Mouse (Mus musculus) lung, embryonic 14.5 days (tissue): ENCODE measurements around the gene Dlg2. TPM values are rescaled to one million over a fixed set of nuclear protein-coding genes. Genes with fewer than 3 reads are reported as not detected.

Experiments used
- ATAC-seq: fragments of 200-750 bp; cut with Nextera tagmentation; 2 replicates; pipeline ENCODE4 v1.8.0; 2017; ENCODE audit warnings: mild to moderate bottlenecking, moderate TSS enrichment, moderate library complexity; ENCODE audit not compliant: insufficient read depth
- DNase-seq: peaks from one replicate; pipeline ENCODE4 v3.0.0-alpha.2; 2015
- H3K27ac ChIP-seq: fragments of 300-500 bp; sonication (generic); 2 replicates; pipeline ENCODE4 v1.5.1; 2014; ENCODE audit warnings: low read depth, mild to moderate bottlenecking, moderate library complexity
- H3K27me3 ChIP-seq: fragments of 300-500 bp; sonication (generic); 2 replicates; pipeline ENCODE4 v1.6.1; 2014; ENCODE audit warnings: low read length, control low read depth; ENCODE audit not compliant: insufficient read depth
- H3K36me3 ChIP-seq: fragments of 300-500 bp; sonication (generic); 2 replicates; pipeline ENCODE4 v1.6.1; 2014; ENCODE audit warnings: control low read depth; ENCODE audit not compliant: insufficient read depth
- H3K4me1 ChIP-seq: fragments of 300-500 bp; sonication (generic); 2 replicates; pipeline ENCODE4 v1.6.1; 2014; ENCODE audit warnings: antibody characterized with exemption, control low read depth; ENCODE audit not compliant: insufficient read depth
- H3K4me2 ChIP-seq: fragments of 300-500 bp; sonication (generic); 2 replicates; pipeline ENCODE4 v1.6.1; 2014; ENCODE audit warnings: mild to moderate bottlenecking
- H3K4me3 ChIP-seq: fragments of 300-500 bp; sonication (generic); 2 replicates; pipeline ENCODE4 v1.5.1; 2014; ENCODE audit warnings: low read depth, low read length
- H3K9ac ChIP-seq: fragments of 300-500 bp; sonication (generic); 2 replicates; pipeline ENCODE4 v1.6.1; 2014
- H3K9me3 ChIP-seq: fragments of 300-500 bp; sonication (generic); 2 replicates; pipeline ENCODE4 v1.6.1; 2016; ENCODE audit warnings: low read depth, low read length, control low read depth
- CTCF ChIP-seq: IDR thresholded peaks from 2 replicates; pipeline ENCODE4 v1.5.1; 2016; ENCODE audit warnings: antibody characterized with exemption, low read depth
- WGBS: fragments of 180-500 bp; shearing (Covaris S2); extraction: QIAGEN DNeasy Blood & Tissue Kit; methylation state at CpG from one replicate; pipeline ENCODE4 v1.1.7; 2014; 5-methylcytosine and 5-hydroxymethylcytosine counted together
- polyA plus RNA-seq: library from polyadenylated mRNA; unstranded; fragments of >200 nt; fragmentation: Nextera tagmentation; extraction: Ambion mirVana; gene quantifications from 2 replicates; pipeline ENCODE4 v1.2.1, GENCODE M21; 2014

Dlg2 gene
- polyA plus RNA-seq, 1 experiment from 2014 or later = 0.25 TPM

- Histone ChIP-seq H3K27ac (no peak overlapping the region), H3K9me3 (no peaks in the 10 kb centered on the region), H3K9ac (no peak overlapping the region), H3K4me1 (no peaks in the 10 kb centered on the region), H3K27me3 (no peaks in the 10 kb centered on the region), H3K4me3 (no peak overlapping the region), H3K36me3 (no peaks in the 10 kb centered on the region), H3K4me2 (no peak overlapping the region)
- TF ChIP-seq CTCF = no peak
- WGBS = 53% methylated on average over 3 of the region's 3 CpGs
- ATAC-seq = no peak
- no peak for DNase-seq
These were observed 1038.0 kb downstream of the Dlg2 start for GRCm38 (mm10) chr7:91514445-91514844.

DNA sequence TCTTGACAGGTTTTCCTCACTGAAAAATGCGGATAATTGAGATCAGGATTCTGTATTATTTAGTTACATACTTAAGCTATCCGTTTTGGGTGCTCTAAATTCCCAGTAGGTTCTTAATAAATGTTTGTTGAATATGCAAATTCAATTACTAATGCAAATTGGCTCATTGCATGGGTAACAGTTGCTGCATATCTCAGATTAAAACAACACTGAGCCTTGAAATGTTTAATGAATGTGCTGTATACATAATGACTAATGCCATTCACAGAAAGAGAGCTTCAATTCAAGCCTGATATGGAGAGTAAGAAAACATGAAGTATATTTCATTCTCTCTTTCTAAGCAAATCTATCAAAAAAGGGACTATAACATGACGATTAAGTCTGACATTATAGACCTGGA, 1039.8 kb downstream of the Dlg2 start:
- H3K4me3 ChIP-seq = no peak overlapping the region
- H3K27ac ChIP-seq = no peak overlapping the region
- no peaks in the 10 kb centered on the region for H3K27me3 ChIP-seq
- no peaks in the 10 kb centered on the region for H3K36me3 ChIP-seq
- ATAC-seq (no peak), DNase-seq (no peak)
- no peak for TF ChIP-seq CTCF
- no peak overlapping the region for H3K9ac ChIP-seq
- H3K4me1 ChIP-seq = no peaks in the 10 kb centered on the region
- WGBS = 70% methylated on average over 3 of the region's 3 CpGs
- H3K4me2 ChIP-seq = no peak overlapping the region
- H3K9me3 ChIP-seq = no peaks in the 10 kb centered on the region

GRCm38 (mm10) chr7:91525859-91526258, 1049.4 kb downstream of the Dlg2 start:
- Histone ChIP-seq H3K9me3 (no peaks in the 10 kb centered on the region), H3K4me1 (no peaks in the 10 kb centered on the region), H3K27ac (no peak overlapping the region), H3K36me3 (no peaks in the 10 kb centered on the region), H3K4me3 (no peak overlapping the region), H3K9ac (no peak overlapping the region), H3K27me3 (no peaks in the 10 kb centered on the region), H3K4me2 (no peak overlapping the region)
- DNase-seq = no peak
- no peak for TF ChIP-seq CTCF
- WGBS = 92% methylated on average over 1 of the region's 1 CpGs
- ATAC-seq = no peak

- Histone ChIP-seq H3K9me3 (no peaks in the 10 kb centered on the region), H3K4me2 (peak overlapping the region; percentile 60), H3K27ac (no peak overlapping the region), H3K36me3 (no peaks in the 10 kb centered on the region), H3K27me3 (no peaks in the 10 kb centered on the region; the same call in 1 of the 2 replicates), H3K4me1 (no peaks in the 10 kb centered on the region), H3K9ac (peak overlapping the region; percentile 4; the same call in 1 of the 2 replicates), H3K4me3 (peak overlapping the region; percentile 27)
- ATAC-seq (peak; percentile 75), DNase-seq (peak; percentile 17)
- WGBS = 2% methylated on average over 29 of the region's 29 CpGs
- TF ChIP-seq CTCF = peak; percentile 5; the same call in 1 of the 2 replicates
These were observed 1066.3 kb downstream of the Dlg2 start for GRCm38 (mm10) chr7:91542597-91543285.

GRCm38 (mm10) chr7:91543286-91543650, 1066.8 kb downstream of the Dlg2 start:
- TF ChIP-seq CTCF = no peak
- H3K4me2 ChIP-seq = peak overlapping the region; percentile 60
- no peaks in the 10 kb centered on the region for H3K36me3 ChIP-seq
- H3K27ac ChIP-seq = no peak overlapping the region
- no peak for DNase-seq
- H3K27me3 ChIP-seq = no peaks in the 10 kb centered on the region; the same call in 1 of the 2 replicates
- no peak overlapping the region; the same call in 1 of the 2 replicates for H3K9ac ChIP-seq
- peak overlapping the region; percentile 27 for H3K4me3 ChIP-seq
- no peaks in the 10 kb centered on the region for H3K4me1 ChIP-seq
- H3K9me3 ChIP-seq = no peaks in the 10 kb centered on the region
- WGBS = 31% methylated on average over 4 of the region's 4 CpGs
- no peak for ATAC-seq

GRCm38 (mm10) chr7:91544600-91544999, 1068.1 kb downstream of the Dlg2 start:
- no peak overlapping the region for H3K9ac ChIP-seq
- H3K4me3 ChIP-seq = no peak overlapping the region
- TF ChIP-seq CTCF = no peak
- ATAC-seq (no peak), DNase-seq (peak; percentile 1)
- H3K36me3 ChIP-seq = no peaks in the 10 kb centered on the region
- no peaks in the 10 kb centered on the region for H3K9me3 ChIP-seq
- no peaks in the 10 kb centered on the region; the same call in 1 of the 2 replicates for H3K27me3 ChIP-seq
- H3K4me2 ChIP-seq = no peak overlapping the region
- no peaks in the 10 kb centered on the region for H3K4me1 ChIP-seq
- WGBS = 58% methylated on average over 3 of the region's 3 CpGs
- H3K27ac ChIP-seq = no peak overlapping the region

GRCm38 (mm10) chr7:91548796-91549195, 1072.3 kb downstream of the Dlg2 start:
- no peak overlapping the region for H3K4me2 ChIP-seq
- H3K4me3 ChIP-seq = no peak overlapping the region
- DNase-seq (no peak), ATAC-seq (no peak)
- H3K9me3 ChIP-seq = no peaks in the 10 kb centered on the region
- H3K27me3 ChIP-seq = no peaks in the 10 kb centered on the region
- H3K27ac ChIP-seq = no peak overlapping the region
- WGBS = 48% methylated on average over 1 of the region's 1 CpGs
- H3K9ac ChIP-seq = no peak overlapping the region
- TF ChIP-seq CTCF = no peak
- H3K4me1 ChIP-seq = no peaks in the 10 kb centered on the region
- H3K36me3 ChIP-seq = no peaks in the 10 kb centered on the region
